Mouse (Mus musculus): Measurements from ENCODE around the gene C2cd3.

The C2cd3 gene

DNA sequence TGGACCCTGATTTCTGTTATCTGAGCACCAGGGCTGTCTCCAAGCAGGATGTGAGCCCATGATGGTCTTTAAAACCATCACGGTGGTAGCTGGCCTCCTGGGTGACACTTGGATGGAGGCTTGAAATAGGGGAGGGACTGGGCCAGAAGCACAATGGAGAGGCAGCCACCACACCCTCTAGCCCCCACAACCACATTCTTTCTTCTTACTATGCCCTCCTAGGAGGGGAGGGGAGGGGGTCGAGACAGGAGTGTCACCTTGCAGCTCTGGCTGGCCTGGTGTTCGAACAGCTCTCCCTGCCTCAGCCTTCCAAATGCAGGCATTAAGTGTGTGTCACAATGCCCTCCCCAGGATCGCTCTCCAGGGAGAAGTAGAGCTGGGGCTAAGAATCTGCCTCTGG is 125.4 kb downstream of the C2cd3 start:
- DNase-seq (ENCODE audit: low spot score in 2 of 2) = no peak

DNA sequence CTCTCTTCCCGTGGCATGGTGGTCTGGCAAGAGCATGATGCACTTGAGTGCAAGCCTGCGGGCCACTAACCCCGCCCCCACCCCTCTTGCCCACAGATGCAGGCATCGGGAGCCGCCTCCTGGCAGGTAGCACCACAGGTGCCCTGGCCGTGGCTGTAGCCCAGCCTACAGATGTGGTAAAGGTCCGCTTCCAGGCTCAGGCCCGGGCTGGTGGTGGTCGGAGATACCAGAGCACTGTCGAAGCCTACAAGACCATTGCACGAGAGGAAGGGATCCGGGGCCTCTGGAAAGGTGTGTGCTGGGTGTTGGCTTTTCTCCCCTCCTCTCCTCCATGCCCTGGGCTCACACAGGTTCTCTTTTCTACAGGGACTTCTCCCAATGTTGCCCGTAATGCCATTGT is 125.9 kb downstream of the C2cd3 start:
- DNase-seq (ENCODE audit: low spot score in 2 of 2) = no peak

DNA sequence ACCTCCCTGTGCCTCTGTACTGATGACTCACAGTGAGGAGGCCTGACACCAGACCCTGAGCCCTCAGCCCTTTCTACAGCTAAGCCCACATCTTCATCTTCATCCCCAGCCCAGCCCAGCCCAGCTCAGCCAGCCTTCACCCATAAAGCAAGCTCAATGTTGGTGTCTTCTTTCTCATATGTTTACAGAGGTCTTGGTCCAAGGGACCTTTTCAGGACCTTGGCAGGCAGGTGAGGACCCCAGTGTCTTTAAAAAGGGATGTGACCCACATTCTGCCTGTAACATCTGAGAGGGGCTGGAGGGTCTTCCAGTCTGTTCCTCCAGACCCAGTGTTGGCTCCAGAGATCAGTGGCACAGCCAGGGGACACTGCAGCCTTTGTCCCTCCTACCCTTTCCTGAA is 127.4 kb downstream of the C2cd3 start:
- no peak for DNase-seq (ENCODE audit: low spot score in 2 of 2)

- DNase-seq (ENCODE audit: low spot score in 2 of 2) = no peak
Observed at GRCm38 (mm10) chr7:100500276-100500977, 128.4 kb downstream of the C2cd3 start.

- no peak for DNase-seq (ENCODE audit: low spot score in 2 of 2)
Observed at GRCm38 (mm10) chr7:100501027-100501843, 129.2 kb downstream of the C2cd3 start.

GRCm38 (mm10) chr7:100501844-100502373 is 129.9 kb downstream of the C2cd3 start:
- no peak for DNase-seq (ENCODE audit: low spot score in 2 of 2)

GRCm38 (mm10) chr7:100502374-100502922 is 130.4 kb downstream of the C2cd3 start:
- no peak for DNase-seq (ENCODE audit: low spot score in 2 of 2)

DNA sequence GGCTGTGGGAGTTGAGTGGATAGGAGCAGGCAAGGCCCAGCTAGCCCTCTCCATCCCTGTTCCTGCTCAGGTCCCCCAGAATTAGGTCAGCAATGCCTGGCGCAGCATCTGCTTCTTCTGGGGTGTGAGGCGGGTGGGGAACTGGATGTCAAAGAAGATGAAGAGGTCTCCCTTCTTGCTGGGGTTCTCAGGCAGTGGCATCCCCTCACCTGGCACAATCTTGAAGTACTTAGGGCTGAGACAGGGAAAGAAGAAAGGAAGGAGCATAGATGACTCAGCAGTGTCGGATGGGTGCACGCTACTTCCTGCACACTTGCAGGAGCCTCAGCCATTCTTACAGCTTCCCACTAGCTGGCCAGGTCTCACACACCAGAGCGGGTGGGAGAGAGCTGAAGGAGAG is 131.0 kb downstream of the C2cd3 start:
- no peak for DNase-seq (ENCODE audit: low spot score in 2 of 2)

DNA sequence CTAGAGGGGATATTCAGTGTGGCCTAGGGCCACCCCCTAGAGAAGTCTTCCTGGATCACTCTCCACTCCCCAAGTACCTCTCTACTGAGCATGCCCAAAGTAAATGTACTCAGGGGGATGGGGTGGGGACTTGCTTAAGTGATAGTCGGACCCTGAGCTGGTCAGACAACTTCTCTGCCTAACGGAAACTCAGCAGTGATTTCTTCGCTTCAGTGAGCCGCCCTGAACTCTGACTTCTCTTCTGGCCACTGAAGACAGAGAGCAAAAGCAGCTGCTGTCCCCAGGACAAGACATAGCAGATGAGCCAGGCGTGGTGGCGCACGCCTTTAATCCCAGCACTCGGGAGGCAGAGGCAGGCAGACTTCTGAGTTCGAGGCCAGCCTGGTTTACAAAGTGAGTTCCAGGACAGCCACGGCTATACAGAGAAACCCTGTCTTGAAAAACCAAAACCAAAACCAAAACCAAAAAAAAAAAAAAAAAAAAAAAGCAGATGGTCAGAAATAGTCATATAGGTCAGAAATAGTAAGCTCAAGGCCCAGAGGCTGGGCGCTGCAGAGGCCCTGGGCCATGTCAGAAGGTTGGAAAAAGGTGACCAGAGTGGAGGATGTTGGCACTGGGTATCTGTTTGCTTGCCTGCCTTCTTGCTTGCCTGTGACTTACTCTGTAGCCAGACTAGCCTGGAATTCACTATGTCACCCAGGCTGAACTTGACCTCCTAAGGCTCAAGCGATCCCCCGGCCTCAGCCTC is 132.9 kb downstream of the C2cd3 start:
- DNase-seq (ENCODE audit: low spot score in 2 of 2) = no peak

DNA sequence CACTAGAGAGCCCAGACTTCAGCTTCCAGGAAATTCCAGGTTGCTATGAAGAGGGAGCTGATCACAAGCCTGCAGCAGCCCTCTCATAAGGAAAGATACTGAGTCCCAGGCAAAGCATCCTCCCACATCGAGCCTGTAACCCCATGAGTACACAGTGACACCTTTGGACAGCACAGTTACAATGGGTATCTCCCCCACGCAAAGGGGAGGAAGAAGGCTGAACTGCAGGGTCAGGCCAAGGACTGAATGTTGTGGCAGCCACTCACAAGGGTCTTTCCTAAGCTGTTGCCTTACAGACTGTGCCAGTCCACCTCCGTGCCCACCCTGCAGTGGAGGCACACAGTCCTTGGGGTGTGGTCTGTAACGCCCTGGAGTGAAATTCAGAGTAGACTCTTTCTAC is 134.5 kb downstream of the C2cd3 start:
- DNase-seq (ENCODE audit: low spot score in 2 of 2) = no peak

GRCm38 (mm10) chr7:100508670-100509069 is 136.6 kb downstream of the C2cd3 start:
- no peak for DNase-seq (ENCODE audit: low spot score in 2 of 2)

DNA sequence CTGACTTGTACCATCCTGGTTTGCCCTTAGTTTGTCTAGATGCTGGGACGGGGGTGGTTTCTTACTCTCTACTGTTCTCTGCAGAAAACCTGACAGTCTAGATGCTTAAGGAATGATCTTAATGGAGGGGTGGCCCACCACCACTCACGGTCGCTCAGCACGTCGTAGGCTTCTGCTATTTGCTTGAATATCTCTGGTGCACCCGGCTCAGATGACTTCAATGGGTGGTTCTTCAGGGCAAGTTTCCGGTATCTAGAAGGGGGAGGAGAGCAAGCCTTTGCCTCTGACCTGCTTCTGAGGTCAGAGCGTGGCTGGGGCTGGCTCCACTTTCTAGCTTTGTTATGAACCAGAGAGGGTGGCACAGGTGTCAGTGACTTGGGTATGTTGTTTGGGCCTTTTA is 139.6 kb downstream of the C2cd3 start:
- DNase-seq (ENCODE audit: low spot score in 2 of 2) = no peak

DNA sequence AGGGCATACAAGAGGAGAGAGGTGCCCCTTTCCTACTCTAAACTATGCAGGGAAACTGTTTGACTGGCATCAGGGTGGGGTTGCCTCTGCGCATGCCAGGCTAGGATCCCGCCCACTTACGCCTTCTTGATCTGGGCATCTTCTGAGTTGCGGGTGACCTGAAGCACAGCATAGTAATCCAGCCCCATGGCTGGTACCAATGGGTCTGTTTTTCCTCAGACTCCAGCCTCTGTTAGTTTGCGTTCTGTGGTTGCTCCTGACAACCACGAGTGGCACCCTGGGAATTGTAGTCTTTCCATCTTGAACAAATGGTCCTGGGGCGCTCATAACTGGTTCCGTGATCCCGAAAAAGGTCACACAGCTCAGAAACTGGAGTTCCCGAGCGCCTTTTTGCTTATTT is 142.5 kb downstream of the C2cd3 start, which contains the start of gene Dnajb13:
Gene Dnajb13 (minus strand): TSS at position 388 of the 400 bp plus-strand sequence.
- DNase-seq (ENCODE audit: low spot score in 2 of 2) = no peak

All from heart, adult 9 months (tissue).